Mouse (Mus musculus) liver, embryonic 15.5 days (tissue): Measurements from ENCODE around the gene Samd4b. TPM values are rescaled to one million over a fixed set of nuclear protein-coding genes. Genes with fewer than 3 reads are reported as not detected.
A peak's percentile ranks its signal among the peaks of the same experiment; 100 is the strongest.

Experiments used
- ATAC-seq: fragments of 200-750 bp; cut with Nextera tagmentation; 2 replicates; pipeline ENCODE4 v1.8.0; 2017; ENCODE audit warnings: moderate number of reproducible peaks, mild to moderate bottlenecking, moderate library complexity; ENCODE audit not compliant: insufficient read depth
- H3K27ac ChIP-seq: fragments of 300-500 bp; sonication (generic); replicated peaks from 2 replicates; pipeline ENCODE4 v1.5.1; 2015; ENCODE audit warnings: mild to moderate bottlenecking, inconsistent platforms
- H3K27me3 ChIP-seq: fragments of 300-500 bp; sonication (generic); 2 replicates; pipeline ENCODE4 v1.6.1; 2015; ENCODE audit warnings: mild to moderate bottlenecking, inconsistent platforms
- H3K36me3 ChIP-seq: fragments of 300-500 bp; sonication (generic); replicated peaks from 2 replicates; pipeline ENCODE4 v1.6.1; 2015; ENCODE audit warnings: moderate library complexity, mild to moderate bottlenecking, inconsistent platforms
- H3K4me1 ChIP-seq: fragments of 300-500 bp; sonication (generic); replicated peaks from 2 replicates; pipeline ENCODE4 v1.6.1; 2015; ENCODE audit warnings: inconsistent platforms
- H3K4me2 ChIP-seq: fragments of 300-500 bp; sonication (generic); 2 replicates; pipeline ENCODE4 v1.6.1; 2015; ENCODE audit warnings: moderate library complexity, mild to moderate bottlenecking, inconsistent platforms
- H3K4me3 ChIP-seq: fragments of 300-500 bp; sonication (generic); replicated peaks from 2 replicates; pipeline ENCODE4 v1.5.1; 2015; ENCODE audit warnings: mild to moderate bottlenecking, inconsistent platforms
- H3K9ac ChIP-seq: fragments of 300-500 bp; sonication (generic); 2 replicates; pipeline ENCODE4 v1.6.1; 2015; ENCODE audit warnings: moderate library complexity, mild to moderate bottlenecking, inconsistent platforms
- H3K9me3 ChIP-seq: fragments of 300-500 bp; sonication (generic); replicated peaks from 2 replicates; pipeline ENCODE4 v1.6.1; 2016; ENCODE audit warnings: inconsistent platforms
- WGBS: fragments of 180-500 bp; shearing (Covaris S2); methylation state at CpG from one replicate; pipeline ENCODE4 v1.1.7; 2015; ENCODE audit warnings: mixed read lengths; ENCODE audit not compliant: insufficient replicate concordance; 5-methylcytosine and 5-hydroxymethylcytosine counted together
- polyA plus RNA-seq: library from polyadenylated mRNA; unstranded; fragments of >200 nt; fragmentation: Nextera tagmentation; extraction: Ambion mirVana; gene quantifications from 2 replicates; pipeline ENCODE4 v1.2.1, GENCODE M21; 2015

Samd4b gene
- polyA plus RNA-seq, 1 experiment from 2014 or later: 5.6 TPM

DNA sequence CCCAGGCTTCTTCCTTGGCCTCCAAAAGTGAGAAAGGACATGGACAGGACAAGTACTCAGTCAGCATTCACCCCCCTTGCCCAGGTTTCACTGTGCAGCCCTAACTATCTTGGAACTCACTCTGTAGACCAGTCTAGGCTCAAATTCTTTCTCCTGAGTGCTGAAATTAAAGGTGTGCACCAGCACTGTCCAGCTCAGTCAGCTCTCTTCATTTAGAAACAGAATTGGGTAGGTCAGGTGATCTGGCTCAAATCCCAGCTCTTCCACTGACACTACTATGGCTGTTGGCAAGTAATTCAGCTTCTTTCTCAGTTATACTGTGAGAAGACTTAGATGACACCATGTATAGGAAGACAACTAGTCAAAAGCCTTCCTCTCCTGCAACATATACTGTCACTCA lies 170.2 kb downstream of the Samd4b start:
- H3K4me1 ChIP-seq: peaks cover 38% of the 10 kb centered on the region
- ATAC-seq: no peak
- no peak overlapping the region for H3K27ac ChIP-seq
- H3K9me3 ChIP-seq: no peaks in the 10 kb centered on the region
- no peaks in the 10 kb centered on the region for H3K27me3 ChIP-seq
- no peak overlapping the region for H3K4me2 ChIP-seq
- H3K36me3 ChIP-seq: peaks cover 38% of the 10 kb centered on the region
- H3K4me3 ChIP-seq: no peak overlapping the region
- H3K9ac ChIP-seq: no peak overlapping the region

DNA sequence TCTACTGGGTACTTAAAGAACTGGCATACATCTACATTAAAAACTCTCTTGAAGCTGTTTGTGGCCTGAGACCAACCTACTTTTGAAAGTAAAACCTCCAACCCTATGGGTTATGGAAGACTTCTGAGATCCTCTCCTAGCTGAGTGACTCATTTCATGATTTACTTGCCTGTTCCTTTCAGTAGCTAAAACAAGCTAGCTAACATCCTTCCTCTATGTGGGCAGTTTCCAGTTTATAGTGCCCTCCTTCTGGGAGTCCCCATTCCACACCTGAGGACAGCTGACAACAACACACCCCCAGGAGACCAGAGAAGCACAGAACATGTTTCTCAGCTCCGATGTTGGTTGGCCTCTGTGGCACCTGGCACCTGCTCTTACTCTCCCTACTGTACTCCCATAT lies 174.9 kb downstream of the Samd4b start:
- no peak for ATAC-seq
- H3K4me3 ChIP-seq: no peak overlapping the region
- no peaks in the 10 kb centered on the region for H3K27me3 ChIP-seq
- H3K4me1 ChIP-seq: no peaks in the 10 kb centered on the region; the same call in 1 of the 2 replicates
- H3K27ac ChIP-seq: no peak overlapping the region
- H3K4me2 ChIP-seq: no peak overlapping the region
- no peaks in the 10 kb centered on the region for H3K9me3 ChIP-seq
- peaks cover 72% of the 10 kb centered on the region for H3K36me3 ChIP-seq
- H3K9ac ChIP-seq: no peak overlapping the region
- WGBS: 81% methylated on average over 1 of the region's 1 CpGs

DNA sequence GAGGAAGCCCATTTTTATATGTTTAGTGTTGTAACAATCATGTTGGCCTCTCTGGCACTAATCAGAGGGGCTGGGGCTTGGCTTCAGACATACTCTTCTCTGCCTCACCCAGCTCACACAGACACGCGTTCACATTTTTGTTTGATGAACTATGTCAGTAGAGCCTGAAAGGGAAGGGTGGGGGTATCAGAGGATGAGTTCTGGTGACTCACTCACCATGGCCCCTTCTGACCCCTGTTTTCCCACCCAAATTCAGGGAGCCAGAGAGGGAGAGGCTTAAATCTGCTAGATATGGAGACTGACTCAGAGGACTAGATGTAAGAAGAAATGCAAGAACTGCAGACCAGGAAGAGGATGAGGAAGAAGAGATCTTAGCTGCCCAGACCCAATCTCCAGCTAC lies 178.5 kb downstream of the Samd4b start:
- Histone ChIP-seq H3K4me3 (no peak overlapping the region), H3K27me3 (no peaks in the 10 kb centered on the region), H3K27ac (no peak overlapping the region), H3K36me3 (peaks cover 96% of the 10 kb centered on the region), H3K4me2 (no peak overlapping the region), H3K9me3 (no peaks in the 10 kb centered on the region), H3K9ac (no peak overlapping the region), H3K4me1 (no peaks in the 10 kb centered on the region; the same call in 1 of the 2 replicates)
- no peak for ATAC-seq
- WGBS: 96% methylated on average over 2 of the region's 2 CpGs

DNA sequence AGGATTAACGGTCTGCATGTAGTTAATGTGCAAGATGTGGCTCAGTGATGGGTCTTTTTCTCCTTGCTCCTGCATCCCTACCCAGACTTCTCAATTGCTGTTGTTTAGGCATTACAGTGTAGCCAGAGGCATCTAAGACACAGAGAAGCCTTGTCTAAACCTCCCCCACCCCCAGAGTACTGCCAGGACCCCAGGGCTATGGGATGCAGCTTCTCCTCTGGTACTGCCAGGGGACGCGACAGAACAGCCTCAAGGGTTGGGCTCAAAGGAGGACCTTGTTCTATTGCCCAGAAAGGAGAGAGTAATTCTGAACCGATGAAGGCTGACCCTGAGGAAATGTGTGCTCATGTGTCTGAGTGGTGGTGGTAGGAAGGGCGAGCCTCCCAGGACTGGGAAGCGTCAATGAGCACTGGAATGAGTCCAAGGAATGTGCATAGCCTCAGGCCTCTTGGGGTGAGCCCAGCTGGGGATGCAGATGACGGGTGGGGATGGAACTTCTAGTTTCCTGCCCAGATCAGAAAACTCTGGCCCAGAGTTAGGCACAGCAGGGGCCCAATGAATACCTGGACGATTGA lies 179.8 kb downstream of the Samd4b start:
- no peaks in the 10 kb centered on the region for H3K27me3 ChIP-seq
- WGBS: 83% methylated on average over 8 of the region's 8 CpGs
- no peak overlapping the region for H3K4me3 ChIP-seq
- H3K9me3 ChIP-seq: no peaks in the 10 kb centered on the region
- H3K4me1 ChIP-seq: no peaks in the 10 kb centered on the region
- H3K9ac ChIP-seq: no peak overlapping the region
- peaks cover 99% of the 10 kb centered on the region for H3K36me3 ChIP-seq
- ATAC-seq: no peak
- no peak overlapping the region for H3K4me2 ChIP-seq
- no peak overlapping the region for H3K27ac ChIP-seq

DNA sequence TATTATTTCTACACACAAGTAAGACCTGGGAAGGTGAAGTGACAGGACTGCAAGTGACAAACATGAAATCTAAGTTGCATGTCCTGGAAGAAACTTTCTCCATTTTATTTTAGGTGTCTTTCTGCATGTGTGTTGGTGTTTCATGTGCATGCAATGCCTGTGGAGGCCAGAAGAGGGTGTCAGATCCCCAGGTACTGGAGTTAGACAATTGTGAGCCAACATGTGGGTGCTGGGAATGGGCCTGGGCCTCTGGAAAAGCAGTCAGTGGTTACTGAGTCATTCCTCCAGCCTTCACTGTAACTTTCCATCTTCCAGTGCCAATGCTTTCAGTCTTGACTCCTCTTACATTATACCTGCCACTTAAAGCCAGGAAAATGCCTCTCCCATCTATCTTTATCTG lies 180.6 kb downstream of the Samd4b start:
- H3K9me3 ChIP-seq: no peaks in the 10 kb centered on the region
- no peak overlapping the region for H3K9ac ChIP-seq
- H3K4me2 ChIP-seq: no peak overlapping the region
- H3K27me3 ChIP-seq: no peaks in the 10 kb centered on the region
- H3K27ac ChIP-seq: no peak overlapping the region
- no peak overlapping the region for H3K4me3 ChIP-seq
- no peak for ATAC-seq
- no peaks in the 10 kb centered on the region for H3K4me1 ChIP-seq
- H3K36me3 ChIP-seq: peaks cover 99% of the 10 kb centered on the region

DNA sequence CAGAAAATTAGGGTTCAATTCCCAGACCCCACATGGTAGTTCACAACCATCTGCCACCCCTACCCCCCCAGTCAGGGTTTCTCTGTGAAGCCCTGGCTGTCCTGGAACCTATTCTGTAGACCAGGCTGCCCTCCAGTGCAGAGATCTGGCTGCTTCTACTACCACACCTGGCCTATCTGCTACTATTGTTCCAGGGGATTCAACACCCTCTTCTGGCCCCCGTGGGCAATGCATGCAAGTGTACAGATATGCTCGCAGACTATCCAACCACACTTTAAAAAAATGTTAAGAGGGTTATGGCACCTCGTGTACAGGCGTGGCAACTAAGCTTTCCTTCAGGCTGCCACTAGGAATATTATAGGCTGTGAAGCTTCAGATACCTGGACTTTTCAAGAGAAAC lies 185.1 kb downstream of the Samd4b start:
- Histone ChIP-seq H3K27ac (no peak overlapping the region), H3K4me1 (0 out of 2 replicates have a peak, but pooled peaks cover 3% of the 10 kb centered on the region), H3K9ac (no peak overlapping the region), H3K4me3 (no peak overlapping the region), H3K4me2 (no peak overlapping the region), H3K9me3 (no peaks in the 10 kb centered on the region), H3K36me3 (peaks cover 94% of the 10 kb centered on the region), H3K27me3 (no peaks in the 10 kb centered on the region)
- ATAC-seq: no peak
- WGBS: 51% methylated on average over 4 of the region's 4 CpGs

DNA sequence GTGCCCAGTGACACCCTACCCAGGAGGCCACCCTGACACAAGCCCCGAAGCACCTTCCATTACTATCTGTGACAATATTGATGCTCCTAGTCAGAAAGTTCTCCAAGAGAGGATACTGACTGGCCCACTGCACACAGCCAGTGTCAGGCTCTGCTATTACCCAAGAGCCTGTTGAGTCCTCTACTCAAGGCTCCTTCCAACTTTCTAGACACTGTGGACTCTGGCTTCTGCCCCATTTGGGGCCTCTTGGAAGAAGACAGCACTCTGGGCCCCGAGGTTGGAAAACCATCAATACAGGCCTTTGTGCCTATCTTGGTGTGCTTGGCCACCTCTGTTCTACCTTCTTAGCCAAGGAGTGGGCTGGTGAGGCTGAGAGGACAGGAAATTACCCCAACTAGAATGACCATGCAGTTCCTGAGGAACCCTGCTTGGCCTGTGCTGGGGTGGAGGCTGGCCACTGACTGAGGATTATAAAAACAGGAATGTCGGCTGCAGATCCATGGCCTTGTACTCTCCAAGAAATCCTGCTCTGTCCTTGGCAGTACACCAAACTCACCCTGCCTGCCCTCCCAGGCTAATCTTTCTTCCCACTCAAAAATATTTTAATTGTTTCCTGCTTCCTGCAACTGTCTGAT lies 187.0 kb downstream of the Samd4b start:
- Histone ChIP-seq H3K4me3 (no peak overlapping the region), H3K27me3 (no peaks in the 10 kb centered on the region), H3K9ac (no peak overlapping the region), H3K27ac (no peak overlapping the region), H3K36me3 (peaks cover 94% of the 10 kb centered on the region), H3K4me1 (0 out of 2 replicates have a peak, but pooled peaks cover 3% of the 10 kb centered on the region), H3K9me3 (no peaks in the 10 kb centered on the region), H3K4me2 (no peak overlapping the region)
- 85% methylated on average over 3 of the region's 3 CpGs for WGBS
- no peak for ATAC-seq

DNA sequence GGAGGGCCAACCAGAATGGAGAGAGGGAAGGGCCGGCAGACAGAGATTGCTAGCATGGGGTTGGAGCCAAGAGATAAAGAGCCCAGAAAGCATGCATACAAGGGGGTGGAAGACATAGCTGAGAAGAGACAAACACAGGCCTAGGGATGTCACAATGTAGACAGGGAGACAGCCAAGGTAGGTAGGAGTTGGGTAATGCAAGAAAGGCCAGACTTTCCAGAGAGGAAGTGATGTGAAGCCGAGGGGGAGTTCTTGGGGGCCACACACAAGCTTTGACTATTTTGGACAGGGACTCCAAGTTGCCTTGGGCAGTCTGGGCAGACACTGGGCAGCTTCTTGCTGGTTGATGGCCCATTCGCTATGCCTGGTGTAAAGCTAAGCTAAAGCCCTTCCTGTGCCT lies 196.0 kb downstream of the Samd4b start:
- no peaks in the 10 kb centered on the region for H3K9me3 ChIP-seq
- peaks cover 93% of the 10 kb centered on the region for H3K36me3 ChIP-seq
- H3K4me2 ChIP-seq: no peak overlapping the region
- no peaks in the 10 kb centered on the region for H3K27me3 ChIP-seq
- H3K4me1 ChIP-seq: peaks cover 9% of the 10 kb centered on the region; the same call in 1 of the 2 replicates
- no peak for ATAC-seq
- no peak overlapping the region for H3K9ac ChIP-seq
- H3K4me3 ChIP-seq: no peak overlapping the region
- WGBS: 64% methylated on average over 3 of the region's 3 CpGs
- no peak overlapping the region for H3K27ac ChIP-seq

DNA sequence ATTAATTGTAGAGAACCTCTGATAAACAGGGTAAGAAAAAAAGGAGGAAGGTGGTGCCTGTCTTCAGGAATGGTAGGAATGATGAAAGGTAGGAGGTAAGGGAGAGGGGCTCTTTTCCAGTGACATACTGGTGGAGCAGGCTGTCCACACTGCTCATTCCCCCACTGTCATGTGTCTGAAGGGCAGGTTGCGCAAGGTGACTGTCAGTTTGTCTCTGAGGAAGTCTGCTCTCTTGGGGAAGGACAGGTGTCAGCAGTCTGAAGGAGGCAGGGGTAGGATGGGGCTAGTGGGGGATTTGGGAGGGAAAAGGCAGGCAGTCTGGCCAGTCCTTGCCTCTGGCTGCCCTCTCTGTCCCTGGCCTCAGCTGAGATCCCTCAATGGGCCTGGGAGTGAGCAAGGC lies 196.9 kb downstream of the Samd4b start:
- Histone ChIP-seq H3K4me1 (peaks cover 9% of the 10 kb centered on the region; the same call in 1 of the 2 replicates), H3K9ac (no peak overlapping the region), H3K27me3 (no peaks in the 10 kb centered on the region), H3K9me3 (no peaks in the 10 kb centered on the region), H3K4me3 (no peak overlapping the region), H3K27ac (no peak overlapping the region), H3K4me2 (no peak overlapping the region), H3K36me3 (peaks cover 93% of the 10 kb centered on the region)
- ATAC-seq: 0 out of 2 replicates have a peak, but pooled peaks have one; percentile 14
- 84% methylated on average over 1 of the region's 1 CpGs for WGBS

DNA sequence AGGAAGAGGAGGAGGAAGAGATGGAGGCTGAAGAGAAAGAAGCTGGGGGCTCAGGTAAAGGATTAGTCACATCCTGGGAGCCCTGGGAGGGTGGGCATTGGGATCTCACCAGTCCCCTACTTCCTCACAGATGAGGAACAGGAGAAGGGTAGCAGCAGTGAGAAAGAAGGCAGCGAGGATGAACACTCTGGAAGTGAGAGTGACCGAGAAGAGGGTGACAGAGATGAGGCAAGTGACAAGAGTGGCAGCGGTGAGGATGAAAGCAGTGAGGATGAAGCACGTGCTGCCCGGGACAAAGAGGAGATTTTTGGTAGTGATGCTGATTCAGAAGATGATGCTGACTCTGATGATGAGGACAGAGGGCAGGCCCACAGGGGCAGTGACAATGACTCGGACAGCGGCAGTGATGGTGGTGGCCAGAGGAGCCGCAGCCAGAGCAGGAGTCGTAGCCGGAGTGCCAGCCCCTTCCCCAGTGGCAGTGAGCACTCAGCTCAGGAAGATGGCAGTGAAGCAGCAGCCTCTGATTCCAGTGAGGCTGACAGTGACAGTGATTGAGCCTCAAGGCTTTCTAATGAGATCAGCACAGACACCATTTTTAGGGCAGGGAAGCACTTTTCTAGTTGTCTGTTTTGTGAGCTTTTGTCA lies 199.1 kb downstream of the Samd4b start:
- Histone ChIP-seq H3K36me3 (peaks cover 84% of the 10 kb centered on the region), H3K9me3 (no peaks in the 10 kb centered on the region), H3K27ac (no peak overlapping the region), H3K4me2 (no peak overlapping the region), H3K9ac (no peak overlapping the region), H3K27me3 (no peaks in the 10 kb centered on the region), H3K4me3 (no peak overlapping the region), H3K4me1 (peaks cover 16% of the 10 kb centered on the region)
- no peak for ATAC-seq
- 82% methylated on average over 10 of the region's 10 CpGs for WGBS

DNA sequence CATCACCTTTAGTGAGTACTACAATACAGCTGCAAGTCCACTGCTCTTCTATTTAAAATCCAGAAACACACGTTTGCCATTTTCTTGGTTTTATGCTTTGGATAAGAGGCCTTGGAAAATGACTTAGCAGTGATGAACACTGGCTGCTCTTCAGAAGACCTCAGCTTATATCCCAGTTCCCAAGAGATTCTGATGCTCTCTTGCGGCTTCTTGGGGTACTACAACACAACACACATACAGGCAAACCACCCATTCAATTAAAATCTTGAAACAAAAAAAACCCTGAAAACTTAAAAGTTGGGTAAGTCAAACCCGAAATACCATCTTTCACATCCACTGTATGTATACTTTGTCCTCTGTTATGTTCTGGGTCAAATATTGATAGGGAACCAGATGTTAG lies 199.9 kb downstream of the Samd4b start:
- Histone ChIP-seq H3K9me3 (no peaks in the 10 kb centered on the region), H3K4me3 (no peak overlapping the region), H3K27ac (no peak overlapping the region), H3K27me3 (no peaks in the 10 kb centered on the region), H3K36me3 (peaks cover 75% of the 10 kb centered on the region), H3K4me2 (no peak overlapping the region), H3K4me1 (peaks cover 24% of the 10 kb centered on the region), H3K9ac (no peak overlapping the region)
- ATAC-seq: no peak
- 50% methylated on average over 3 of the region's 3 CpGs for WGBS
